Mouse (Mus musculus) forebrain, embryonic 14.5 days (tissue): ENCODE results near the gene Metap1d. TPM values are rescaled to one million over a fixed set of nuclear protein-coding genes. Genes with fewer than 3 reads are reported as not detected.

Source experiments
- ATAC-seq: fragments of 200-750 bp; cut with Nextera tagmentation; 2 replicates; pipeline ENCODE4 v1.8.0; 2017; ENCODE audit warnings: mild to moderate bottlenecking, moderate library complexity
- DNase-seq: peaks from one replicate; pipeline ENCODE4 v3.0.0-alpha.2; 2015; ENCODE audit warnings: low spot score
- H3K27ac ChIP-seq: fragments of 300-500 bp; sonication (generic); 2 replicates; pipeline ENCODE4 v1.5.1; 2014; ENCODE audit warnings: low read depth, mild to moderate bottlenecking, control low read depth, low read length, moderate library complexity
- H3K27me3 ChIP-seq: fragments of 300-500 bp; sonication (generic); replicated peaks from 2 replicates; pipeline ENCODE4 v1.6.1; 2014; ENCODE audit warnings: low read length, control low read depth, mixed read lengths; ENCODE audit not compliant: control insufficient read depth, insufficient read depth
- H3K36me3 ChIP-seq: fragments of 300-500 bp; sonication (generic); 2 replicates; pipeline ENCODE4 v1.6.1; 2014; ENCODE audit warnings: low read length, control low read depth; ENCODE audit not compliant: control insufficient read depth, insufficient read depth
- H3K4me1 ChIP-seq: fragments of 300-500 bp; sonication (generic); 2 replicates; pipeline ENCODE4 v1.6.1; 2014; ENCODE audit warnings: antibody characterized with exemption, low read length, control low read depth; ENCODE audit not compliant: control insufficient read depth, insufficient read depth
- H3K4me2 ChIP-seq: fragments of 300-500 bp; sonication (generic); 2 replicates; pipeline ENCODE4 v1.6.1; 2014; ENCODE audit warnings: mild to moderate bottlenecking, control low read depth, low read length
- H3K4me3 ChIP-seq: fragments of 300-500 bp; sonication (generic); 2 replicates; pipeline ENCODE4 v1.5.1; 2014; ENCODE audit warnings: low read depth, low read length, control low read depth
- H3K9ac ChIP-seq: fragments of 300-500 bp; sonication (generic); 2 replicates; pipeline ENCODE4 v1.6.1; 2014; ENCODE audit warnings: mild to moderate bottlenecking, low read length, control low read depth, moderate library complexity
- H3K9me3 ChIP-seq: fragments of 300-500 bp; sonication (generic); replicated peaks from 2 replicates; pipeline ENCODE4 v1.6.1; 2016; ENCODE audit warnings: low read length, control low read depth, mixed read lengths; ENCODE audit not compliant: control insufficient read depth
- WGBS: fragments of 180-500 bp; shearing (Covaris S2); extraction: QIAGEN DNeasy Blood & Tissue Kit; methylation state at CpG from one replicate; pipeline ENCODE4 v1.1.7; 2014; 5-methylcytosine and 5-hydroxymethylcytosine counted together
- polyA plus RNA-seq: library from polyadenylated mRNA; unstranded; fragments of >200 nt; fragmentation: Nextera tagmentation; extraction: Ambion mirVana; gene quantifications from 2 replicates; pipeline ENCODE4 v1.2.1, GENCODE M21; 2014

Gene Metap1d
- polyA plus RNA-seq, 1 experiment from 2014 or later = 39.9 TPM

DNA sequence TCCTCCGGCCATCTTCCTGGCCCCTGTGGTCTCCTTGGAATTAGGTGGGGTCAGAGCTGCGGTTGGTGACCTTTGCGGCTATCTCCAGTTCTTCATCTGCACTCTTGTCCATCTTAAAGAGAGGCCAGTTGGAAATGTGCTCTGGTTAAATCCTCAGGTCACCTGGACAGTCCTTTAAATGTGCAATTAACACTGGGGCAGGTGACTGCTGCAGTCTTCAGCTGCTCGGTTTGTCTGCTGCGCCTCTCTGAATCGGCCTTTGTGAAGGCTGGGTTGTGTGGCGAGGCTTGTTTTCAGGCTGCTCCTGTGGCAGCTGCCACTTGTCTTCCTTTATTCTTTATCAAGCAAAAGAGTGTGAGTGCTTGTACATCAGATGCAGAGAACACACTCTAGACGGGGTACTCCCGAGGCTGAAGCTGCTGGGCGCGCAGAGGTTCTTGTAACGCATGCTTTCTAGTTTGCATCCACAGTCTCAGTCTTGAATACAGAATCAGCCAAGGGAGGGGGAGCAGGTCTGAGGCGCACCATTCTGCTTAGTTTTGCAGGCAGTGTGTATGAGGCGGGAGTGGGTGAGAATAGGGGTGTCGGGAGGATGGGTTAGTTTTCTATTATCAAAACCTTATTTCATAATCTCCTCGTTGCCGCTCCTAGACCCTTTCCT is 7.4 kb upstream of the Metap1d start:
- Histone ChIP-seq H3K27me3 (no peaks in the 10 kb centered on the region), H3K4me2 (peak overlapping the region; percentile 36; the same call in 1 of the 2 replicates), H3K4me3 (no peak overlapping the region), H3K27ac (peak overlapping the region; percentile 79), H3K9ac (peak overlapping the region; percentile 50; the same call in 1 of the 2 replicates), H3K36me3 (peaks cover 10% of the 10 kb centered on the region), H3K9me3 (no peaks in the 10 kb centered on the region), H3K4me1 (peaks cover 6% of the 10 kb centered on the region; the same call in 1 of the 2 replicates)
- peak; percentile 72 for DNase-seq
- 23% methylated on average over 17 of the region's 17 CpGs for WGBS
- peak; percentile 83 for ATAC-seq

- Histone ChIP-seq H3K4me2 (no peak overlapping the region), H3K4me1 (peaks cover 14% of the 10 kb centered on the region; the same call in 1 of the 2 replicates), H3K9ac (no peak overlapping the region), H3K9me3 (no peaks in the 10 kb centered on the region), H3K36me3 (no peaks in the 10 kb centered on the region), H3K27ac (no peak overlapping the region), H3K27me3 (no peaks in the 10 kb centered on the region), H3K4me3 (no peak overlapping the region)
- WGBS = 5% methylated on average over 2 of the region's 2 CpGs
- DNase-seq (no peak), ATAC-seq (no peak)
These were observed 3.5 kb upstream of the Metap1d start for GRCm38 (mm10) chr2:71449604-71450003.

DNA sequence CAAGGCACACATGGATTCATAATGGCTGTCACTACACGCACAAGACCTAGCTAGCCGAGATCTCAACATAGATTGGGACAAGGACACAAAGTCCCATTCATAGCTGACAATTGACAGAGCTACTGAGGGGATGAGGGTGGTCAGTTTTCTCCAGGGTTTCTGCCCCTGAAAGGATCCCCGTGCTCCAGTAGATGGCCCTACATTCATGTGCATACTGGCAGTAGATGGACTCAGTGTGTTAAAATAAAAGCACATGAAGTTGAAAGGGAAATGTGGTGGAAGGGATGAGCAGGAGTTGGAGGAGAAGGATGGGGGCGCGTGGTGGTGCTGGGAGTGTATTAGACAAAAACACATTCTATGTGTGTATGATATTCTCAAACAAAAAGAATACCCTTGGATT is 1.3 kb upstream of the Metap1d start:
- Histone ChIP-seq H3K9me3 (no peaks in the 10 kb centered on the region), H3K27ac (no peak overlapping the region), H3K4me3 (no peak overlapping the region), H3K4me1 (peaks cover 9% of the 10 kb centered on the region; the same call in 1 of the 2 replicates), H3K27me3 (no peaks in the 10 kb centered on the region), H3K36me3 (no peaks in the 10 kb centered on the region), H3K9ac (no peak overlapping the region), H3K4me2 (no peak overlapping the region)
- 51% methylated on average over 5 of the region's 5 CpGs for WGBS
- ATAC-seq = no peak
- no peak for DNase-seq

DNA sequence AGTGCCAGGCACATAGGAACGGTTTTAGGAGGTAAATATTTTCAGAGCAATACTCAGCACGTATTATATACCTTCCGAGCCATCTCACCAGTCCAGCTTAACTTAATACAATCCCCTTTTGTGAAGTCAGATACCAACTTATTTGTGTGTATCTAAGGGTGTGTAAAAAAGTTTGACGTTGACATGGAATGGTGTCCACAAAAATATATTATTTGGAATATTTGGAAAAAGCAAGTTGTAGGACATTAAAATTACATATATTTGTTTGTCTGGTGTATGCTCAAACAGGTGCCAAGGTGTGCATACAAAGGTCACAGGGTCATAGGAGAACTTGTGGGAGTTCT is 813 bp downstream of the Metap1d start:
- H3K4me2 ChIP-seq = peak overlapping the region; percentile 82
- 46% methylated on average over 4 of the region's 4 CpGs for WGBS
- H3K4me3 ChIP-seq = peak overlapping the region; percentile 56
- H3K27me3 ChIP-seq = no peaks in the 10 kb centered on the region
- H3K27ac ChIP-seq = no peak overlapping the region
- H3K9ac ChIP-seq = peak overlapping the region; percentile 64
- peaks cover 9% of the 10 kb centered on the region; the same call in 1 of the 2 replicates for H3K4me1 ChIP-seq
- ATAC-seq = no peak
- no peaks in the 10 kb centered on the region for H3K36me3 ChIP-seq
- H3K9me3 ChIP-seq = no peaks in the 10 kb centered on the region
- DNase-seq = no peak

DNA sequence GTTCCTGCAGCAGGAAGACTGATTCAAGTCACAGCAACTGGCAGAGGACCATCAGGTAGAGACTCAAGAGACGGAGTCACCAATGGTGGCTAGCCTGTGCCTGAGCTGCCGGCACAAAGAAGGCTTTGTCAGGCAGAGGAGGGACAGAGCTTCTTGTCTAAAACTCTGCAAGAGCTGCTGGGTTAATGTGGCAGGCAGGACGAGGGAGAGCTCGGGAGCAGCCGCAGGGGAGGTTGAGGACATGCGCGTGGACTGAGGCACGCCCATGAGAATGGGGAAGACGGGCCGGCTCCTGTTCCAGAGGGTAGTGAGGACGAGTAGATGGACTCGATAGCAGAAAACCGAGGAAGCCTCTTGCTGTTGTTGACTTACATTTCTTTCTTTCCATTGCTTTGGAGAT is 5.5 kb downstream of the Metap1d start:
- Histone ChIP-seq H3K9me3 (no peaks in the 10 kb centered on the region), H3K4me3 (no peak overlapping the region), H3K36me3 (no peaks in the 10 kb centered on the region), H3K4me2 (no peak overlapping the region), H3K4me1 (0 out of 2 replicates have a peak, but pooled peaks cover 3% of the 10 kb centered on the region), H3K9ac (no peak overlapping the region), H3K27me3 (no peaks in the 10 kb centered on the region), H3K27ac (no peak overlapping the region)
- ATAC-seq (no peak), DNase-seq (no peak)
- WGBS = 55% methylated on average over 13 of the region's 13 CpGs

DNA sequence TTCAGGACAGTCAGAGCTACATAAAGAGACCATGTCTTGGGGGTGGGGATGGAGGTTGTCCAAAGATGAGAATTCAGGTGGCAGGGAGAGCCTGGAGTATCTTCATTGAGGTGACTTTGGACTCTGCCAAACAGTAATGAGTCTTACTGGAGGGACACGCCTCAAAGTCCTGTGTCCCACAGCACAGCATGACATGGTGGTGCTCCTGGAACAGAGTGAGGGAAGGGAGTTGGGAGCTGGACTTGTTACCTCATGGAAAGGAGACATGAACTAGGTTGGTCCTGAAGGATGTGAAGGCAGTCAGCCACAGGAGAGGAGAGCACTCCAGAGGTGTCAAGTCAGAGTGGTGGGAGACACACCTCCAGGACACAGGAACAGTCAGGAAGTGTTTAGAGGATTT is 6.6 kb downstream of the Metap1d start:
- Histone ChIP-seq H3K27ac (no peak overlapping the region), H3K4me1 (no peaks in the 10 kb centered on the region), H3K9me3 (no peaks in the 10 kb centered on the region), H3K4me2 (no peak overlapping the region), H3K36me3 (no peaks in the 10 kb centered on the region), H3K9ac (no peak overlapping the region), H3K4me3 (no peak overlapping the region), H3K27me3 (no peaks in the 10 kb centered on the region)
- 95% methylated on average over 1 of the region's 1 CpGs for WGBS
- ATAC-seq (no peak), DNase-seq (no peak)

DNA sequence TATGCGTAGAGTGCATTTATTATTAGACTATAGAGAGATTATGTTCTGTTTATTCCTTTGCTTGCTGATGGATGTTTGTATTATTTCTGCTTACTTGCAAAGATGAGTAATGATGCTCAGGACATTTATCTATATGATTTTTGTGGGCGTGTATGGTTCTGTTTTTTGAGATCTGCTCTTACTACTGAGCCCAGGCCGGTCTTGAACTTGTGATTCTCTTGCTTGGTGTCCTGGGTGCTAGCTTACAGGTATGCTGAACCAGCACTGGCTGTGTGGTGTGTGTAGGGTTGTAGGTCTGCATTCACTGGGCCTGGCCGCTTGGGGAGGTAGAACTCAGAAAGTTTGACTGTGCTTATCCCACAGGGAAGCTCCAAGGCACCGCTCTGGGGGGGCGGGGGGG is 8.1 kb downstream of the Metap1d start:
- Histone ChIP-seq H3K36me3 (no peaks in the 10 kb centered on the region), H3K9me3 (no peaks in the 10 kb centered on the region), H3K4me1 (no peaks in the 10 kb centered on the region), H3K9ac (no peak overlapping the region), H3K4me3 (no peak overlapping the region), H3K4me2 (no peak overlapping the region), H3K27ac (no peak overlapping the region), H3K27me3 (no peaks in the 10 kb centered on the region)
- ATAC-seq = no peak
- no peak for DNase-seq
- WGBS = 70% methylated on average over 6 of the region's 6 CpGs

DNA sequence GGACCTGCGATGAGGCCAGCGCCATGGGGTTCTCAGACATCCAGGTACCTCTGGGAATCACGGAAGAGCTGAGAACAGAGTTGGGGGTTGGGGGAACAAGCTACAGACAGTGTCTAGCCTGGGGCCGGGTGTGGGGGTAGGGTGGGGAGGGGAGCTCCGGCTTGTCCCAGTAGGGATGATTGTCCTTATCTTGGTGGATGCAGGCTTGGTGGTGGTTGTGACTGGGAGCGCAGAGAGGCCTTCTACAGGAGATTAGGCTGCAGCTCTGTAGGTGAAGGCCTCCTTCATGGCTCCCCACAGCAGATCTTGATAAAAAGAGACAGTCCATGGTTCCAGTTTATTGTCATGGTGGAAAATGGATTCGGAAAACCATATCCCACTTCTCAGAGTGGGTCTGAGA is 8.5 kb downstream of the Metap1d start:
- Histone ChIP-seq H3K4me3 (no peak overlapping the region), H3K4me1 (no peaks in the 10 kb centered on the region), H3K9ac (no peak overlapping the region), H3K27me3 (no peaks in the 10 kb centered on the region), H3K27ac (no peak overlapping the region), H3K9me3 (no peaks in the 10 kb centered on the region), H3K36me3 (no peaks in the 10 kb centered on the region), H3K4me2 (no peak overlapping the region)
- 64% methylated on average over 7 of the region's 7 CpGs for WGBS
- ATAC-seq (no peak), DNase-seq (no peak)

DNA sequence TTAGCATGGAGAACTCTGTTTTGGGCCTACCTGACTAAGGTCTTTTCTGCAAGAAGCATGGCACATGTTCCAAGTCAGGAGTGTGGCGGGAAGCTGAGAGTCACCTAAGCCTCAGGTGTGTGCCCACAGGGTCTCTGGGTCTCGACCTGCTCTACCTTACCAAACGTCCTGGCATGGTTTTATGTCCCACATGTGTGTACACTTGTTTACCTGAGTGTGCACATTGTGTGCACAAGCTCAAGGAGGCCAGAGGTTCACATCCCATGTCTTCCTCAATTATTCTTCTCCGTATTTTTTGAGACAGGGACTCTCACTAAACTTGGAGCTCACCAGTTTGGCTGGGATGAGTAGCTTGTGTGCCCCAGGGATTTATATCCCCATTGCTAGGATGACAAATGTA is 9.0 kb downstream of the Metap1d start:
- Histone ChIP-seq H3K9ac (no peak overlapping the region), H3K4me2 (no peak overlapping the region), H3K9me3 (no peaks in the 10 kb centered on the region), H3K27ac (no peak overlapping the region), H3K4me3 (no peak overlapping the region), H3K27me3 (no peaks in the 10 kb centered on the region), H3K36me3 (no peaks in the 10 kb centered on the region), H3K4me1 (no peaks in the 10 kb centered on the region)
- 84% methylated on average over 4 of the region's 4 CpGs for WGBS
- no peak for ATAC-seq
- no peak for DNase-seq
